Mouse (Mus musculus) MEL (cell line): ENCODE results near the gene Gskip. TPM values are rescaled to one million over a fixed set of nuclear protein-coding genes. Genes with fewer than 3 reads are reported as not detected.

Experiments used
- DNase-seq: peaks from one replicate; pipeline ENCODE4 v3.0.0; 2011; ENCODE audit warnings: low read depth, low spot score
- H3K27ac ChIP-seq: 2 replicates; pipeline ENCODE4 v1.5.1; 2012; ENCODE audit warnings: low read depth, mild to moderate bottlenecking, control low read depth, low read length, moderate library complexity; ENCODE audit not compliant: control insufficient read depth
- H3K27me3 ChIP-seq, 2 experiments: fragments of 150-350 bp in 1 of 2; sonication (generic) in 1 of 2; 2 replicates each; pipeline ENCODE4 v1.6.1; 2012; ENCODE audit warnings: low read length in 2 of 2, mild to moderate bottlenecking in 2 of 2, improper control_type of control experiment in 1 of 2, moderate library complexity in 1 of 2; ENCODE audit not compliant: insufficient read depth in 2 of 2, control insufficient read depth in 1 of 2
- H3K36me3 ChIP-seq, 2 experiments: 2 replicates each; pipeline ENCODE4 v1.6.1; 2012 to 2014; ENCODE audit warnings: low read length in 2 of 2, improper control_type of control experiment in 1 of 2, inconsistent platforms in 1 of 2, mild to moderate bottlenecking in 1 of 2; ENCODE audit not compliant: insufficient read depth in 2 of 2, control insufficient read depth in 1 of 2
- H3K4me1 ChIP-seq, 2 experiments: fragments of 150-350 bp in 1 of 2; sonication (generic) in 1 of 2; 2 replicates each; pipeline ENCODE4 v1.6.1; 2012; ENCODE audit warnings: low read length in 2 of 2, improper control_type of control experiment in 1 of 2, mild to moderate bottlenecking in 1 of 2; ENCODE audit not compliant: insufficient read depth in 2 of 2, control insufficient read depth in 1 of 2
- H3K4me3 ChIP-seq, 2 experiments: fragments of 150-350 bp in 1 of 2; sonication (generic) in 1 of 2; 2 replicates each; pipeline ENCODE4 v1.5.1; 2012; ENCODE audit warnings: low read depth in 2 of 2, low read length in 2 of 2, mild to moderate bottlenecking in 2 of 2, moderate library complexity in 2 of 2, control low read depth in 1 of 2, improper control_type of control experiment in 1 of 2; ENCODE audit not compliant: control insufficient read depth in 1 of 2, insufficient read depth in 1 of 2
- H3K79me2 ChIP-seq: 2 replicates; pipeline ENCODE4 v1.6.1; 2012; ENCODE audit warnings: mild to moderate bottlenecking, low read length, moderate library complexity; ENCODE audit not compliant: control insufficient read depth, poor library complexity, insufficient read depth
- H3K9ac ChIP-seq: 2 replicates; pipeline ENCODE4 v1.6.1; 2012; ENCODE audit warnings: low read depth, mild to moderate bottlenecking, control low read depth, low read length, moderate library complexity; ENCODE audit not compliant: control insufficient read depth, poor library complexity, severe bottlenecking
- H3K9me3 ChIP-seq: fragments of 150-350 bp; sonication (generic); replicated peaks from 2 replicates; pipeline ENCODE4 v1.6.1; 2012; ENCODE audit warnings: mild to moderate bottlenecking, low read length, improper control_type of control experiment, moderate library complexity; ENCODE audit not compliant: insufficient read depth
- BHLHE40 ChIP-seq: IDR thresholded peaks from 2 replicates; pipeline ENCODE4 v1.6.1; 2012; ENCODE audit warnings: low read depth, mild to moderate bottlenecking, inconsistent platforms, low read length, improper control_type of control experiment, borderline replicate concordance
- CHD1 ChIP-seq: IDR thresholded peaks from 2 replicates; pipeline ENCODE4 v1.6.1; 2012; ENCODE audit warnings: low read depth, mild to moderate bottlenecking, inconsistent platforms, low read length, improper control_type of control experiment
- CHD2 ChIP-seq: IDR thresholded peaks from 2 replicates; pipeline ENCODE4 v1.6.1; 2011; ENCODE audit warnings: low read length, improper control_type of control experiment
- CTCF ChIP-seq, 3 experiments: IDR thresholded peaks in 2 of 3; conservative IDR thresholded peaks in 1 of 3; 2 replicates each; pipeline ENCODE4 v1.5.1; 2011 to 2012; ENCODE audit warnings: low read length in 3 of 3, low read depth in 2 of 3, mild to moderate bottlenecking in 2 of 3, improper control_type of control experiment in 1 of 3, inconsistent platforms in 1 of 3, mixed read lengths in 1 of 3, moderate library complexity in 1 of 3; ENCODE audit not compliant: control insufficient read depth in 1 of 3, insufficient read depth in 1 of 3, poor library complexity in 1 of 3, severe bottlenecking in 1 of 3
- E2F4 ChIP-seq: IDR thresholded peaks from 2 replicates; pipeline ENCODE4 v1.6.1; 2011; ENCODE audit warnings: low read depth, low read length, improper control_type of control experiment, borderline replicate concordance
- ELF1 ChIP-seq: IDR thresholded peaks from 2 replicates; pipeline ENCODE4 v1.6.1; 2014; ENCODE audit warnings: low read depth, mild to moderate bottlenecking, inconsistent platforms, low read length, improper control_type of control experiment, moderate library complexity
- EP300 ChIP-seq, 2 experiments: IDR thresholded peaks; 2 replicates each; pipeline ENCODE4 v1.6.1; 2011; ENCODE audit warnings: improper control_type of control experiment in 2 of 2, low read length in 2 of 2, low read depth in 1 of 2, mild to moderate bottlenecking in 1 of 2
- ETS1 ChIP-seq: IDR thresholded peaks from 2 replicates; pipeline ENCODE4 v1.6.1; 2012; ENCODE audit warnings: low read depth, mild to moderate bottlenecking, inconsistent platforms, low read length, improper control_type of control experiment, moderate library complexity
- GABPA ChIP-seq: IDR thresholded peaks from 2 replicates; pipeline ENCODE4 v1.6.1; 2012; ENCODE audit warnings: low read depth, mild to moderate bottlenecking, inconsistent platforms, low read length, improper control_type of control experiment, moderate library complexity
- GATA1 ChIP-seq: IDR thresholded peaks from 2 replicates; pipeline ENCODE4 v1.6.1; 2011; ENCODE audit warnings: low read depth, low read length, improper control_type of control experiment
- HCFC1 ChIP-seq: IDR thresholded peaks from 2 replicates; pipeline ENCODE4 v1.6.1; 2012; ENCODE audit warnings: low read depth, mild to moderate bottlenecking, inconsistent platforms, low read length, improper control_type of control experiment, moderate library complexity
- JUND ChIP-seq: IDR thresholded peaks from 2 replicates; pipeline ENCODE4 v1.6.1; 2011; ENCODE audit warnings: low read depth, mild to moderate bottlenecking, improper control_type of control experiment, low read length
- KAT2A ChIP-seq: conservative IDR thresholded peaks from 2 replicates; pipeline ENCODE4 v1.6.1; 2012; ENCODE audit warnings: low read depth, low read length, improper control_type of control experiment, inconsistent platforms
- MAX ChIP-seq: IDR thresholded peaks from 2 replicates; pipeline ENCODE4 v1.6.1; 2011; ENCODE audit warnings: low read length, improper control_type of control experiment
- MEF2A ChIP-seq: IDR thresholded peaks from 2 replicates; pipeline ENCODE4 v1.6.1; 2014; ENCODE audit warnings: low read depth, mild to moderate bottlenecking, inconsistent platforms, low read length, improper control_type of control experiment; ENCODE audit not compliant: poor library complexity, insufficient replicate concordance, severe bottlenecking; ENCODE audit errors: extremely low read depth
- MXI1 ChIP-seq: IDR thresholded peaks from 2 replicates; pipeline ENCODE4 v1.6.1; 2011; ENCODE audit warnings: mild to moderate bottlenecking, low read depth, low read length, improper control_type of control experiment
- MYB ChIP-seq: IDR thresholded peaks from 2 replicates; pipeline ENCODE4 v1.6.1; 2011; ENCODE audit warnings: mild to moderate bottlenecking, low read depth, low read length, improper control_type of control experiment
- MYC ChIP-seq: IDR thresholded peaks from 2 replicates; pipeline ENCODE4 v1.6.1; 2011; ENCODE audit warnings: low read depth, mild to moderate bottlenecking, low read length, improper control_type of control experiment, moderate library complexity
- POLR2A ChIP-seq, 2 experiments: IDR thresholded peaks; 2 replicates each; pipeline ENCODE4 v1.6.1; 2011 to 2012; ENCODE audit warnings: low read length in 2 of 2, mild to moderate bottlenecking in 2 of 2, control low read depth in 1 of 2, improper control_type of control experiment in 1 of 2, low read depth in 1 of 2, moderate library complexity in 1 of 2; ENCODE audit not compliant: control insufficient read depth in 1 of 2, insufficient read depth in 1 of 2, poor library complexity in 1 of 2
- POLR2AphosphoS2 ChIP-seq: IDR thresholded peaks from 2 replicates; pipeline ENCODE4 v1.6.1; 2011; ENCODE audit warnings: low read length, improper control_type of control experiment
- POLR2AphosphoS5 ChIP-seq: IDR thresholded peaks from 2 replicates; pipeline ENCODE4 v1.6.1; 2012; ENCODE audit warnings: low read depth, borderline replicate concordance, mild to moderate bottlenecking, inconsistent platforms, low read length, moderate library complexity, mixed read lengths
- RAD21 ChIP-seq: IDR thresholded peaks from 2 replicates; pipeline ENCODE4 v1.6.1; 2011; ENCODE audit warnings: mild to moderate bottlenecking, low read depth, low read length, improper control_type of control experiment
- RCOR1 ChIP-seq: IDR thresholded peaks from 2 replicates; pipeline ENCODE4 v1.6.1; 2012; ENCODE audit warnings: low read depth, mild to moderate bottlenecking, inconsistent platforms, low read length, improper control_type of control experiment
- SIN3A ChIP-seq: IDR thresholded peaks from 2 replicates; pipeline ENCODE4 v1.6.1; 2012; ENCODE audit warnings: low read length, improper control_type of control experiment, inconsistent platforms
- TAL1 ChIP-seq: IDR thresholded peaks from 2 replicates; pipeline ENCODE4 v1.6.1; 2012; ENCODE audit warnings: mild to moderate bottlenecking, inconsistent platforms, low read length, moderate library complexity, mixed read lengths
- TBP ChIP-seq: IDR thresholded peaks from 2 replicates; pipeline ENCODE4 v1.8.0; 2011; ENCODE audit warnings: low read depth, low read length, improper control_type of control experiment
- TCF12 ChIP-seq: IDR thresholded peaks from 2 replicates; pipeline ENCODE4 v1.6.1; 2014; ENCODE audit warnings: low read depth, mild to moderate bottlenecking, inconsistent platforms, low read length, improper control_type of control experiment, moderate library complexity
- ZC3H11A ChIP-seq: IDR thresholded peaks from 2 replicates; pipeline ENCODE4 v1.6.1; 2012; ENCODE audit warnings: low read depth, mild to moderate bottlenecking, inconsistent platforms, low read length, improper control_type of control experiment
- ZKSCAN1 ChIP-seq: IDR thresholded peaks from 2 replicates; pipeline ENCODE4 v1.6.1; 2012; ENCODE audit warnings: low read depth, mild to moderate bottlenecking, inconsistent platforms, low read length, improper control_type of control experiment, moderate library complexity
- ZNF384 ChIP-seq: IDR thresholded peaks from 2 replicates; pipeline ENCODE4 v1.6.1; 2012; ENCODE audit warnings: low read depth, mild to moderate bottlenecking, inconsistent platforms, low read length, improper control_type of control experiment
- polyA plus RNA-seq, 2 experiments: library from polyadenylated mRNA; stranded (reverse) in 1 of 2; unstranded in 1 of 2; fragments of >175 nt in 1 of 2; fragments of >200 nt in 1 of 2; gene quantifications; 2 replicates each; pipeline versions ENCODE4 v1.2.1 to v1.2.4; 2012; ENCODE audit warnings: low replicate concordance in 2 of 2, low read depth in 1 of 2; ENCODE audit not compliant: insufficient read length in 2 of 2, insufficient read depth in 1 of 2, missing spikeins in 1 of 2
- total RNA-seq: library from RNA; depleted of rRNA; stranded (reverse); fragments of 300-350 nt; gene quantifications from 2 replicates; pipeline ENCODE4 v1.2.3, GENCODE M21; 2012

Gene Gskip
- total and polyA plus RNA-seq, 3 experiments: 12.6 to 13.9 TPM; not detected in 1

DNA sequence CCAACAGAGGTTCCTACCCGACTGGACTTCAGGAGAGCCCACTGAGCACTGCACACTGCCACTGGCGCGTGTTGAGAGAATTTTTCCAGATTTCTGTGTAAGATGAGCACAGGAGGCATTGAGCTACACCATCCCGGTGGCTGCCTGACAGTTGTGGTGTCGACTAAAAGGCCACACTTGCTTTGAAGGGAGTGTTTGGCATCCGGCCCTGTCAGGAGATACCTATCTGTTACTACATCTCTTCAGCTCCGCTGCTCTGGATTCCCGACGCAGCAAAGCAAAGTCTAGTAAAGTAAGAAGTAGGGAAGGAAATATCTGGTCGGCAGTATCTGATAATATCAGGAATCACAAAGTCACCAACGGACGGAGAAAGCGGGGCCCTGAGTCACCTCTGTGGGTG lies 4.8 kb downstream of the Gskip start:
- H3K36me3 ChIP-seq: peaks cover 0 to 18% of the 10 kb centered on the region in 2 experiments; a peak in 2 of 4 replicates
- H3K4me3 ChIP-seq: no peak overlapping the region
- peak; percentile 78 for DNase-seq
- TF ChIP-seq ZNF384 (no peak), MYB (no peak), KAT2A (no peak), MAX (peak; percentile 10; the same call in 1 of the 2 replicates), RAD21 (no peak), ETS1 (peak; percentile 35; the same call in 1 of the 2 replicates), E2F4 (no peak), RCOR1 (no peak), POLR2AphosphoS2 (no peak), GABPA (no peak), ZKSCAN1 (no peak), SIN3A (peak; percentile 54; the same call in 1 of the 2 replicates), GATA1 (peak; percentile 74), MYC (no peak), CHD2 (no peak), CTCF (IDR thresholded peaks at IDR 0.05 in 2 of 3, conservative IDR thresholded peaks at IDR 0.05 in 1 of 3; ENCODE audit: control insufficient read depth in 1 of 3, insufficient read depth in 1 of 3, low read depth in 2 of 3, low read length in 3 of 3, poor library complexity in 1 of 3, severe bottlenecking in 1 of 3) (no peak), POLR2A (IDR thresholded peaks at IDR 0.05; ENCODE audit: control insufficient read depth in 1 of 2, insufficient read depth in 1 of 2, low read depth in 1 of 2, low read length in 2 of 2, poor library complexity in 1 of 2) (no peak), MXI1 (no peak), TAL1 (no peak), TBP (no peak), ELF1 (no peak), HCFC1 (no peak), CHD1 (no peak), BHLHE40 (no peak), TCF12 (no peak), EP300 (IDR thresholded peaks at IDR 0.05; ENCODE audit: low read depth in 1 of 2, low read length in 2 of 2) (peak; percentile 37 to 41; a peak in 2 of 4 replicates), ZC3H11A (no peak), MEF2A (no peak), POLR2AphosphoS5 (no peak), JUND (no peak)
- no peaks in the 10 kb centered on the region for H3K9me3 ChIP-seq
- H3K9ac ChIP-seq: no peak overlapping the region
- H3K4me1 ChIP-seq: peaks cover 6 to 22% of the 10 kb centered on the region in 2 experiments
- peak overlapping the region; percentile 54 for H3K27ac ChIP-seq
- peaks cover 15% of the 10 kb centered on the region for H3K79me2 ChIP-seq
- no peaks in the 10 kb centered on the region for H3K27me3 ChIP-seq
